Mouse (Mus musculus) forebrain, postnatal 0 days (tissue): ENCODE data around the gene Aff3. TPM values are rescaled to one million over a fixed set of nuclear protein-coding genes. Genes with fewer than 3 reads are reported as not detected.

Experiments used
- ATAC-seq: fragments of 200-750 bp; cut with Nextera tagmentation; 2 replicates; pipeline ENCODE4 v1.8.0; 2017; ENCODE audit warnings: mild to moderate bottlenecking, moderate library complexity
- DNase-seq: peaks from one replicate; pipeline ENCODE4 v3.0.0-alpha.2; 2015
- H3K27ac ChIP-seq: fragments of 300-500 bp; sonication (generic); 2 replicates; pipeline ENCODE4 v1.5.1; 2014; ENCODE audit warnings: low read depth, mild to moderate bottlenecking, antibody characterized with exemption, low read length, moderate library complexity, mixed read lengths
- H3K27me3 ChIP-seq: fragments of 300-500 bp; sonication (generic); 2 replicates; pipeline ENCODE4 v1.6.1; 2014; ENCODE audit warnings: mild to moderate bottlenecking, low read length, mixed read lengths; ENCODE audit not compliant: insufficient read depth
- H3K36me3 ChIP-seq: fragments of 300-500 bp; sonication (generic); 2 replicates; pipeline ENCODE4 v1.6.1; 2014; ENCODE audit warnings: mild to moderate bottlenecking, moderate library complexity; ENCODE audit not compliant: insufficient read depth
- H3K4me1 ChIP-seq: fragments of 300-500 bp; sonication (generic); 2 replicates; pipeline ENCODE4 v1.6.1; 2014; ENCODE audit warnings: antibody characterized with exemption; ENCODE audit not compliant: insufficient read depth
- H3K4me2 ChIP-seq: fragments of 300-500 bp; sonication (generic); 2 replicates; pipeline ENCODE4 v1.6.1; 2014; ENCODE audit warnings: low read depth, mild to moderate bottlenecking, moderate library complexity
- H3K4me3 ChIP-seq: fragments of 300-500 bp; sonication (generic); 2 replicates; pipeline ENCODE4 v1.5.1; 2014; ENCODE audit warnings: low read depth, low read length, mixed read lengths
- H3K9ac ChIP-seq: fragments of 300-500 bp; sonication (generic); 2 replicates; pipeline ENCODE4 v1.6.1; 2014; ENCODE audit warnings: mild to moderate bottlenecking
- H3K9me3 ChIP-seq: fragments of 300-500 bp; sonication (generic); 2 replicates; pipeline ENCODE4 v1.6.1; 2016; ENCODE audit warnings: low read length
- CTCF ChIP-seq: sonication (generic); IDR thresholded peaks from 2 replicates; pipeline ENCODE4 v1.5.1; 2016; ENCODE audit warnings: antibody characterized with exemption, control low read depth, low read depth
- WGBS: fragments of 180-500 bp; shearing (Covaris S2); extraction: QIAGEN DNeasy Blood & Tissue Kit; methylation state at CpG from one replicate; pipeline ENCODE4 v1.1.7; 2014; 5-methylcytosine and 5-hydroxymethylcytosine counted together
- polyA plus RNA-seq: library from polyadenylated mRNA; unstranded; fragments of >200 nt; fragmentation: Nextera tagmentation; extraction: Ambion mirVana; gene quantifications from 2 replicates; pipeline ENCODE4 v1.2.1, GENCODE M21; 2015
- total RNA-seq: library from RNA; depleted of rRNA; stranded (reverse); fragments of >200 nt; gene quantifications from 2 replicates; pipeline ENCODE4 v1.2.3, GENCODE M21; 2014

Gene Aff3
- total and polyA plus RNA-seq, 2 experiments from 2014 or later: 21.8 to 102 TPM

- no peak overlapping the region for H3K27ac ChIP-seq
- no peaks in the 10 kb centered on the region for H3K9me3 ChIP-seq
- no peak overlapping the region for H3K4me2 ChIP-seq
- no peak for DNase-seq
- no peak overlapping the region for H3K9ac ChIP-seq
- TF ChIP-seq CTCF: no peak
- no peak overlapping the region for H3K4me3 ChIP-seq
- ATAC-seq: no peak
- H3K27me3 ChIP-seq: no peaks in the 10 kb centered on the region
- peaks cover 15% of the 10 kb centered on the region for H3K4me1 ChIP-seq
- 80% methylated on average over 7 of the region's 7 CpGs for WGBS
- no peaks in the 10 kb centered on the region for H3K36me3 ChIP-seq
These were observed 29.2 kb downstream of the Aff3 start for GRCm38 (mm10) chr1:38635596-38635995.

GRCm38 (mm10) chr1:38634081-38634480, 30.7 kb downstream of the Aff3 start:
- H3K4me1 ChIP-seq: peaks cover 21% of the 10 kb centered on the region
- no peak overlapping the region for H3K4me2 ChIP-seq
- DNase-seq (no peak), ATAC-seq (no peak)
- H3K27me3 ChIP-seq: no peaks in the 10 kb centered on the region
- WGBS: 84% methylated on average over 7 of the region's 7 CpGs
- H3K9ac ChIP-seq: no peak overlapping the region
- H3K27ac ChIP-seq: no peak overlapping the region
- no peaks in the 10 kb centered on the region for H3K36me3 ChIP-seq
- no peaks in the 10 kb centered on the region for H3K9me3 ChIP-seq
- no peak overlapping the region for H3K4me3 ChIP-seq
- no peak for TF ChIP-seq CTCF

- H3K4me3 ChIP-seq: no peak overlapping the region
- H3K4me2 ChIP-seq: no peak overlapping the region
- ATAC-seq (peak; percentile 76), DNase-seq (peak; percentile 80)
- H3K27ac ChIP-seq: peak overlapping the region; percentile 65
- H3K9me3 ChIP-seq: no peaks in the 10 kb centered on the region
- WGBS: 56% methylated on average over 16 of the region's 16 CpGs
- H3K9ac ChIP-seq: no peak overlapping the region
- TF ChIP-seq CTCF: no peak
- no peaks in the 10 kb centered on the region for H3K27me3 ChIP-seq
- peaks cover 27% of the 10 kb centered on the region for H3K4me1 ChIP-seq
- H3K36me3 ChIP-seq: no peaks in the 10 kb centered on the region
These were observed 32.1 kb downstream of the Aff3 start for GRCm38 (mm10) chr1:38632461-38633180.

GRCm38 (mm10) chr1:38631501-38632279, 33.1 kb downstream of the Aff3 start:
- Histone ChIP-seq H3K9ac (no peak overlapping the region), H3K4me3 (no peak overlapping the region), H3K9me3 (no peaks in the 10 kb centered on the region), H3K4me2 (no peak overlapping the region), H3K27me3 (no peaks in the 10 kb centered on the region), H3K27ac (peak overlapping the region; percentile 54; the same call in 1 of the 2 replicates), H3K4me1 (peaks cover 27% of the 10 kb centered on the region), H3K36me3 (no peaks in the 10 kb centered on the region)
- no peak for ATAC-seq
- DNase-seq: peak; percentile 43
- 35% methylated on average over 7 of the region's 7 CpGs for WGBS
- TF ChIP-seq CTCF: no peak

- Histone ChIP-seq H3K4me1 (peaks cover 27% of the 10 kb centered on the region), H3K36me3 (no peaks in the 10 kb centered on the region), H3K9ac (no peak overlapping the region), H3K9me3 (no peaks in the 10 kb centered on the region), H3K4me2 (peak overlapping the region; percentile 71; the same call in 1 of the 2 replicates), H3K4me3 (no peak overlapping the region), H3K27ac (peak overlapping the region; percentile 95), H3K27me3 (no peaks in the 10 kb centered on the region)
- DNase-seq: peak; percentile 38
- TF ChIP-seq CTCF: no peak
- ATAC-seq: no peak
- whole genome bisulfite sequencing: 28% methylated on average over 11 of the region's 11 CpGs
These were observed 35.7 kb downstream of the Aff3 start for GRCm38 (mm10) chr1:38628901-38629585.

- H3K9ac ChIP-seq: peak overlapping the region; percentile 84
- WGBS: 18% methylated on average over 8 of the region's 8 CpGs
- ATAC-seq: no peak
- H3K27ac ChIP-seq: peak overlapping the region; percentile 95
- H3K9me3 ChIP-seq: no peaks in the 10 kb centered on the region
- TF ChIP-seq CTCF: peak; percentile 36
- peaks cover 27% of the 10 kb centered on the region for H3K4me1 ChIP-seq
- DNase-seq: peak; percentile 39
- no peaks in the 10 kb centered on the region for H3K27me3 ChIP-seq
- H3K36me3 ChIP-seq: 0 out of 2 replicates have a peak, but pooled peaks cover under 1% of the 10 kb centered on the region
- H3K4me3 ChIP-seq: no peak overlapping the region
- H3K4me2 ChIP-seq: peak overlapping the region; percentile 71
These were observed 36.3 kb downstream of the Aff3 start for GRCm38 (mm10) chr1:38628426-38628825.
